Mouse (Mus musculus) heart, adult 8-10 months (tissue): ENCODE data around the gene Cgas. TPM values are rescaled to one million over a fixed set of nuclear protein-coding genes. Genes with fewer than 3 reads are reported as not detected.
A peak's percentile ranks its signal among the peaks of the same experiment; 100 is the strongest.
"Not testable (repeated sequence)": the region's sequence is repeated elsewhere in the genome, so short reads cannot be mapped to it uniquely, and the experiment has no call there.

Source experiments
- DNase-seq: peaks from one replicate; pipeline ENCODE4 v3.0.0; 2022; ENCODE audit warnings: low spot score
- total RNA-seq, 4 experiments: library from RNA; stranded (reverse); gene quantifications; 2 replicates each; pipeline ENCODE4 v1.2.4; 2022

Gene Cgas
- total RNA-seq, result under 1 TPM; 0.16 to 0.44 (median 0.28) TPM

DNA sequence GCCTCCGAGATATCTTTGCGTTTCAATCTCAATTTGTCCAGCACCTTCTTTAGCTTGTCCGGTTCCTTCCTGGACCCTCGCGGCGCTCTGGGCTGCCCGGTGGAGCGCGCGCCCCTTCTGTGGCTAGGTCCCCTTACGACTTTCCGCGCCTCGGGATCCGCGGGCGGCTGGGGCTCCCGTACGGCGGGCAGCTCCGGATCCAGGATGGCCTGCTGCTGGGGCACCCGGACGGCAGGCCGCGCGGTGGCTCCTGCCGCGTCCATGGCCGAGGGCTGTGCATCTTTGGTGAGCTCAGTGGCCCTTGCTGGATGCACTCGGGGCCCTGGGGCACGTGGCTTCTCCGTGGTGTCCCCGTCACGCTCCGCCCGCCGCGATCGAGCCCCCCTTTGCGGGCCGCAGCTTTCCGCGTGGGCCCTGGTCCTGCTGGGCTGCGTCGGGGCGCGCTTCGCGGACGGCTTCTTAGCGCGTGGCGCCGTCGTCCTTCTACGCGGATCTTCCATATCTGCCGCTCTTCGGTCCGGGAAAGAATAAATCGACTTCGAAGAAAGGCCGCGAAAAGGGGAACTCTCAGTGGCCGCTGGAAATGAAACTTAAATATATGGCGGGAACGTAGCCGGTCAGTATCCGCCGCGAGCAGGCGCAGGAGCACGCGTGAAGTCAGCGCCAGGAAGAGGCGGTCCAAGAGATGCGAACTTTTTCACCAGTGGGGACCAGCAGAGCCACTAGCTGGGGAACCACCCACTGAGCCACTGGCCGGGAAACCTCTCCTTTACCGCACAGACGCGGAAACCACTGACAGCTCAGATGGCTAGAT, at the start of gene Cgas:
Gene Cgas (minus strand): TSS at position 659 of the 814 bp plus-strand sequence.
- peak; percentile 82 for DNase-seq

DNA sequence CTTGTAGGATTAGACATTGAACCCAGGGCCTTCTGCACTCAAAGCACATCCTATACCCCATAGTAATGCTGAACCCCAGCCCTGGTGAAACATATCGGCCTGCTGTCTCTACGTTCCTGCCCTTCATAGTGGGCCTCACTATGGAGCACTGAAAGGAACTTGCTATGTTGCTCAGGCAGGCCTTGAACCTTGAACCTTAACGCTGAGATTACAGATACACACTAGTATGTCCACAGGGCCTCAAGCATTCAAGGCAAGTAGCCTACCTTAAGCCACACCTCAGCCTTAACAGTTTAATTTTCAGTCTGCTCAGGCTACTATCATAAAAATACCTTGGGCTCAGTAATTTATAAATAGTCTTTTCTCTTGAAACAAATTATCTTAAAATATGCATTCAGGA, 49.2 kb upstream of the Cgas start:
- no peak for DNase-seq

DNA sequence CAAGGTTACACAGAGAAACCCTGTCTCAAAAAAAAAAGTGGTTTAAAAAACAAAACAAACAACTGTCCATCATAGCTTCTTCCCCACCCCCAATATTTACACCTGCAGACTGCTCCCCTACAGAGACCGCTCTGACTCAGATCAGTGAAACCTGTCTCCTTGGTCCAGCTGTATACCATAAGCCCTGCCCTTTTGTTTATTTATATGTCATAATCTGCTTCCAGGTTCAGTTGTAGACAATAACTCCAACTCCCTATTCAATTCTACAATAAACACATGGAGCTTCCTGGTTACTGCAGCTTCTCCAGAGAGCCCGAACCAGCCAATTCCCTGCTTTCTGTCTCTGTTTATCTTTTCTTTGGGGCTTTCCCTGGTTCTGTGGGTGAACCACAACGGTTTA, 48.1 kb upstream of the Cgas start:
- DNase-seq, result no peak

DNA sequence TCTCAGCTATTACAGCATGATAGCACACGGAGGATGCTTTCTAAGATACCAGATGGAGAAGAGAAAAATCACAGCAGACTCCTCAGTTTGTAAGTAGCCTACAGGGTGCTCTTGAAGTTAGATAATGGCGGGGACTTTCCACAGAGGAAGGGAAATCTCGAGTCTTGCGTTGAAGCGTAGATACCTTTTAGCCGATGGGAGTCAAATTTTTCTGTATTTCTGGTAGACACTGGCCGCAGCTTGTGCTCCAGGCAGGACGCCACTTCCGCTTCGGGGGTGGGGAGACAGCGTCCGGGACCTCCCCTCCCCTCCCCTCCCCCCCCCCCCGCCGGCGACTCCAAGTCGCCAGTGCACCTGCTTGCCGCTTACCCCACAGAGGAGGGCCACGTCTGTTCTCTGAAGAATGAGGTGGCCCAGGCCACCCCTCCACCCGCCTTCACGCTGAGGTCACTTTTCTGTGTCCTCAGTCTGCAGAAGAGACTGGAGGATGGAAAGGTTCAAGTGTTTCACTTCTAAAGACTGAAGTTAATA, 45.9 kb upstream of the Cgas start, which contains the start of gene Eef1a1:
Gene Eef1a1 (minus strand): TSS at position 262 of the 531 bp plus-strand sequence.
- peak; percentile 59 for DNase-seq

DNA sequence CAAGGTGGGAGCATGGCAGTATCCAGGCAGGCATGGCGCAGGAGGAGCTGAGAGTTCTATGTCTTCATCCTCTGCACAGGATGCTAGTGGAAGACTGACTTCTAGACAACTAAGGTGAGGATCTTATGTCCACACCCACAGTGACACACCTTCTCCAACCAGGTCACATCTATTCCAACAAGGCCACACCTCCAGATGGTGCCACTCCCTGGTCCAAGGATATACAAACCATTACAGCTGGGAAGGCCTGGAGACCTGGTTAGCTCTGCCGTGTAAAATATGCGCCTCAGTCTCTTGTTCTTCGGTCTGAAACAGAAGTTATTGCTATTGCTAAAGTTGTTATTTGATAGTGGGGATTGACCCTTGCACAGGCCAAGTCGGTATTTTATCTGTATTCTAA, 45.0 kb upstream of the Cgas start:
- DNase-seq, result not testable (repeated sequence)

DNA sequence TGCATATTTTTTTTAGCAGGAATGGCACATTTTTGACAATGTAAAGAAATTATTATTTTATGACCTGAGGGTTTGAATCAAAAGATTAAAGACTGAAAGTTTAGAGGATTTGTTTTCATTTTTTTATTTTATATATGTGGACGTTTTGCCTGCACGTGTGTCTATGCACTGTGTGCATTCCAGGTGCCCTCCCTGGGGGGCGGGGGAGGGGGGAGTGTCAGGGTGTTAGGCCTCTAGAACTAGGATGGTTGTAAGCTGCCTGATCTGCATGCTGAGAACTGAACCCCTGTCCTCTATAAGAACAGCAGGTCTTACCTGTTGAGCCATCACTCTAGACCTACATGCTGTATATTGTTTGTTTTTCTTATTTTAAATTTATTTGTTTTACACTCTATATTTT, 41.6 kb upstream of the Cgas start:
- no peak for DNase-seq

DNA sequence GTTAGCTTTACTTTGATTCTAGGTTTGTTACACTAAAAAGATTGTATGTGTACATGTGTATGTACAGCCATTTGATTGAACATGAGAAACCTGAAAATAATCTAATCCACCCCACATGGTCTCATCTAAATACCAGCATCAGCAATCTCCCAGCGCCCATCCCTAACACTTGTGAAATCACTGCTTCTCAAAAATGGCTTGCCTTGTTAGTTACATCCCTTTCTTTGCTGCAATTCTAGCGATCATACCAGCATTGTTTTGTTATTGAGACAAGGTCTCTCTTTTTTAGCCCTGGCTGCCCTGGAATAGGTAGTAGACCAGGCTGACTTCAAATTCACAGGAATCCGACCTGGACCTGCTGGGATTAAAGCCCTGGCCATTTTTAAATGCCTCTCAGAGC, 39.3 kb upstream of the Cgas start:
- no peak for DNase-seq

DNA sequence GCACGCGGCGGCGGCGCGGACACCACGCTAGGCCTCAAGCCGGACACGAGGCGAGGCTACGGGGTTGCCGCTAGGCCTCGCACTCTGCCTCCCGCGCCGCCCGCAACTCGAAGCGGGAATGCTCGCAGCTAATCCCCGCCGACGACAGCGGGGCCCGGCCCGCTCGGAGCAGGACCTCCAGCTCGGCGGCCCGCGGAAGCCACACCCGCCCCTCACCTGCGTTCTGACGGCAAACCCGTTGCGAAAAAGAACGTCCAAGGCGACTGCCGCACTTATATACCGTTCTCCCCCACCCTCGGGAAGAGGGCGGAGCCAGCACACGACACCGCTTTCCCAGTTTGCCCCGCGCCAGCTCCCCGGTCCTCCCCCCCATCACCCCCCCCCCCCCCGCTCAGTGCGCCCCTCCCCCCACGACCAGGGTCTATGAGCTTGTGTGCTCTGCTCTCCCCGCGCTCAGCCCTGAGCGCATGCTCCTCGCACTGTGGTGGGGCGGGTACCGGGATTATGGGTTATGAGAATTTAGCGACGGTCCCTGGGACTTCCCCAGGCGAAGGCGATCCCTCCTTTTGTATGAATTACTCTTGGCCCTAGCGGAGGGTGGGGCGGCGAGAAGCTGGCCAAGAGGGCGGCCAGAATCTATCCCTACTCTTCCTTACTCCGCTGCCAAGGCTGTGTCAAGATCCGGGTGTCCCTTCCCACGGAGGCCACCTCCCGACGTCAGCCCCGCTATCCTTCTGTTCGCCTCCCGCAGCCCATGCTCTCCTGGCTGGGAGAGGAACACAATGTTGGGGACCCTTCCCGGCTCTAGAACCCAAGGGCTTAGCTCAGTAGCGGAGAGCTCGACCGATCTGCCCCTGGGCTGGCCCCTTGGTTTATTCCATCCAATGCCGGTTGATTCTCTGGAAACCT, 38.6 kb upstream of the Cgas start:
- peak; percentile 96 for DNase-seq

DNA sequence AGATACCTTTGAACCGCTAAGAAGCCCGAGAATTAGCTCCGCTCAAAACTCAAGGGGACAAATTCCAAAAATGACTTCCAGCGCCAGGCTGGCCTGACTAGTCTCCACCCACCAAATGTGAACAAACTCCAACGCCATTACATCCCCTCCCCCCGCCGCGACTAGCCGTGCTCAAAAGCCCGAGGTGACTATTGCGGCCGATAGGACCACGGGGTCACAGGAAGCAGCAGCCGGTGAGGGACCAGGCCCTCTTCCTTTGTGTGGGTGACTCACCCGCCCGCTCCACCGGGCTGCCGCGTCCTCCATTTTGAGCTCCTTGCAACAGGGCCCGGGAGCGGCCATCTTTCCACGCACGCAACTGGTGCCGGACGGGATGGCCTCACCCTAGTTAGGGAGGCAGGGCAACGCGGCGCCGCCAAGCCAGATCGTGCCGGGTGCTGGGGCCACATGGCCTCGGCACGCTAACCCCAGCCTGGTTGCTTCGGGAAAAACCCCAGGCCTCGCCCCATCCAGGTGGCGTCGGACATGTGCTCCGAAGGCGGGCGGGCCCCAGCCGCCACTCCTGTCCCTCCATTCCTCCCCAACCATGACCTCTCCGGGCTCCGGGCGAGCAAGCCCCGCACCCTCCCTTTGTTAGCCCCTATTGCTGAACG, 37.8 kb upstream of the Cgas start:
- peak; percentile 57 for DNase-seq

DNA sequence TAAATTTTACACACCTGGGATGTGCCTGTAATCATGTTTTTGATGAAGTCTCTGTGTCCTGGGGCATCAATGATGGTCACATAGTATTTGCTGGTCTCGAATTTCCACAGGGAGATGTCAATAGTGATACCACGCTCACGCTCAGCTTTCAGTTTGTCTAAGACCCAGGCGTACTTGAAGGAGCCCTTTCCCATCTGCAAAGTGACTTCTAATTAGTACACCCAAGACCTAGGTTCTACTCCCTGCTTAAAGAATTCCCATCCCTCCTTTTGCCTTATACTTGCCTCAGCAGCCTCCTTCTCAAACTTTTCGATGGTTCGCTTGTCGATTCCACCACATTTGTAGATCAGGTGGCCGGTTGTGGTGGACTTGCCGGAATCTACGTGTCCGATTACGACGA, 37.2 kb upstream of the Cgas start:
- DNase-seq, result not testable (repeated sequence)

DNA sequence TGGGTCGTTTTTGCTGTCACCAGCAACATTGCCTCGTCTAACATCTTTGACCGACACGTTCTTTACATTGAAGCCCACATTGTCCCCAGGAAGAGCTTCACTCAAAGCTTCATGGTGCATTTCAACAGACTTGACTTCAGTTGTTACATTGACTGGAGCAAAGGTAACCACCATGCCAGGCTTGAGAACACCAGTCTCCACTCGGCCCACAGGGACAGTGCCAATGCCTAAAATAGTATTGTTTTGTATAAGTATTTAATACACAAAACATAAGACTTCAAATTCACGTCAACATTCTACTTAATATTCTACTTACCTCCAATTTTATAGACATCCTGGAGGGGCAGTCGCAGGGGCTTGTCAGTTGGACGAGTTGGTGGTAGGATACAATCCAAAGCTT, 36.3 kb upstream of the Cgas start:
- DNase-seq, result not testable (repeated sequence)

DNA sequence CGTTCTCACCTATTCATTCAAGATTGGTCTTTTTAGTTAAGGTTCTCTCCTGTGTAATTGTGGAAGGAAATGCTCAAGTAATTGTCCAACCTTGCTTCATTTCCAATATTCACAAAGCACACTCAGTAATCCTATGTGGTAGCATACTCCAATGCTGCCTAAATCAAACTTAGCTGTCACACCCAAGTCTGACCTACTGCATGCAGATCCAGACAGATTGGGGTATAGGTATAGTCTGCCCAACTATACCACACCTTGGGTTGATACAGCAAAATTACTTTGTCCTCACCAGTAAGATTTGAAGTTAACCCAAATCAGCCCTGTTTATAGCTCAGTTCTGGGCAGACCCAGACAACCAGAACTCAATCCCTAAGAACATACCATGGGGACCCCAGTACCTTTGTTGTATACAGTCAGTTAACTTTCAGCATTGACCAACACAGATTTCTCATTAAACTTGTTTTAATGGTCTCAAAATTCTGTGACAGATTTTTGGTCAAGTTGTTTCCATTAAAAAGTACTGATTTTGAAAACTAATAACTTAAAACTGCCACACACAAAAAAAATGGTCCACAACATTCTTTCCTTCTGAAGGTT, 35.1 kb upstream of the Cgas start:
- not testable (repeated sequence) for DNase-seq

DNA sequence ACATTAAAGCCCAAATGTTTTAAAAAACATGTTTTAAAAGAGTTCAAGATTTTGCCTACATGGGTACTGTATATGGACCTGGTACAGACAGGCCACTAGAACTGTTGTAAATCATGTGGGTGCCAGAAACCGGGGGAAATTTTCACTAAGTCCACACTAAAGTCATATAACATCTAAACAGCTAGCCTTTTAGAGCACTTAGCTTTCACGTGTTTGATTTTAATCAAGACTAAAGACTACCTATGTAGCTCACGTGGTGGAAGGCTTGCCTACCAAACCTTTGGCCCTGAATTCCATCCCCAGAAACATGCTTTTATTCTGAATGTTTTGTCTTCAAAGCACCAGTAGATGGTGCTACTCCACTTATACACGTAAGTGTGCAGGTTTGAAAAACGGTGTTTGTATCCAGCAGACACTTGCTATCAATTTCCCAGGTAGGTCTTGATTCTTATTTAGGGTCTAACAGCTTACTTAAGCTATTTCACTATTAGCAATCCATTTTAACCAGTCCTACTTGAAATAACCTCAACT, 34.0 kb upstream of the Cgas start:
- peak; percentile 21 for DNase-seq

DNA sequence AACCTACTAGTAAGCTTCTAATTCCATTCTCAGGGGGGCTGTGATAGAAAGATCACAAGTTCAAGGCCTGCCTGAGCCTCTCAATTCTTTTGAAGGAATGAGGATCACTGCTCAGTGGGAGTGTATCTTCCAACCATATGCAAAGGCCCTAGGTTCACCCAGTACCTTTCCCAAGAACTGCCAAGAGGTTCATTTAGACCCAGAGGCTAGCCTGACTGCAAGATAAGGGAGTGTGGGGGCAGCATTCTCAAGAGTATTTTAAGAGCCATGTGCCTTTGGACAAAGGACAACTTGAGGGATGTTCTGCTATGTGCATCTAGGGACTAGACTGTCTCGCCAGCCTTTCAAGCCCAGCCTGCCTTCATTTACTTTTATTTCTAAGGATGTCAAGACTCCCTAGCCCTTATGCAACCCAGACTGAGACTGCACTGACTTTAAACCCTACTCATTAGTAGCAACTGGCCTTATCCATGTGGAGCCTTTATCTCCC, 33.5 kb upstream of the Cgas start:
- DNase-seq, result no peak

DNA sequence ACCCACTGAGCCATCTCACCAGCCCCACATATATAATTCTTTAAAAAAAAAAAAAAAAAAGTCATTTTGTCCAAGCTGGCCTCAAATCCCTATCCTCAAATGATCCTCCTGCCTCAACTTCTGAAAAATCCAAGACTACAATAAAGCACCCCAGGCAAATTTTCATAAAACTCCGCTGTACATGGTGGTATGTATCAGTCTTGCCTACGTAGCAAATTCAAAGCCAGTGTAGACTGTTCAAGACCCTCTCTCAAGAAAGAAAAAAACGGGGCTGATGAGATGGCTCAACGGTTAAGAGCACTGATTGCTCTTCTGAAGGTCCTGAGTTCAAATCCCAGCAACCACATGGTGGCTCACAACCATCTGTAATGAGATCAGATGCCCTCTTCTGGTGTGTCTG, 32.8 kb upstream of the Cgas start:
- no peak for DNase-seq

DNA sequence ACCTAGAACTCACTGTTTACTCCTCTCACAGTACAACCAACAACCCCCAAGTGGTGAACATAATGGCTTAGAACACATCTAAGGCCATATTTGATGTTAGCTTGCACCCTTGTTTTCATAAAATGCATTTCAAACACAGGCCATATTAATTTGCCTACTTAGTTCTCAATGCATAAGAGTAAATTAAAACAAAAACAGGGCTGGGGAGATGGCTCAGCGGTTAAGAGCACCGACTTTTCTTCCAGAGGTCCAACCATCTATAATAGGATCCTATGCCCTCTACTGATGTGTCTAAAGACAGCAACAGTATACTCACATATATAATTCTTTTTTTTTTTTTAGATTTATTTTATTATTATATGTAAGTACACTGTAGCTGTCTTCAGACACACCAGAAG, 32.3 kb upstream of the Cgas start:
- no peak for DNase-seq

DNA sequence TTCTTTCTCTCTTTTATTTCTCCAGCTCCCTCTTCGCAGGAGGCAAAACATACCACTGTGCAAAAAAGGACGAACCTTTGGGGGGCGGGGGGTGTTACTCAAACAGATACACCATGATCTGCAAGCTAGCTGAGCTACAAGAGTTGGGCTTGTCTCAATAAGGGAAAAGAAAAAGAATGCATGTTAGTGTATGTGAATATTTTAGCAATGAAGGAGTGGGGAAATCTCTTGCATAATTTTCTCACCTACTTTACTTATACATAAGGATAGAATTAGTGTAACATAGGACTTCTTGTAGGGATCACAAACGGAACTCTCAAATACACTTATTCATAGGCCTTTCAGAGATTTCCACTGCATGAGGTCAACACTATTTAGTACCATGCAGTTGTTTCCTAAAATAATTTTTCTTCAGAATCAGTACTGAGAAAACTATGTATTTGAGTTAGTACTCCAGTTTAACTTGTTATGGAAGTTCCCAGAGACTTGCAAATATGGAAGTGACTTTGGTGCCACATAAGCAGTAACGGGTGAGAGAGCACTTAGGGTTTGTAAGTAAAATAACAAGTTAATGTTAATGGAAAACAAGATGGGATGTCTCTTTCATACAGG, 31.8 kb upstream of the Cgas start:
- DNase-seq, result no peak

DNA sequence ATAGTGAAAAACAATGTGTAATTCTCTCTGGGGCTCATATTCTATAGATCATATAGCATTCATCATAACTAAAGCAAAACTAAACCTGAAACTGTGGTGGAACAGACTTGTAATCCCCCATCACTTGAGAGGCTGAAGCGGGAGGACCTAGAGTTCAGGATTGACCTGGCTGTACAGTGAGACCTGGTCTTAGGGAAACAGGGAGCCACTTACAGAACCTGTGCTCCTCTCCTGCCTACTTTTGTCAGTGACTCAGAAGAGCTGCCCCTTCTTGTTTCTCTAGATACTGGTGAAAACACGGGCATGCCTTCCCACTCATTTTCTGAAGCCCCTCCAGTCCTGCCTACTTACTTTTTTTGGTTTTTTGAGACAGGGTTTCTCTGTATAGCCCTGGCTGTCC, 31.2 kb upstream of the Cgas start:
- DNase-seq, result no peak

DNA sequence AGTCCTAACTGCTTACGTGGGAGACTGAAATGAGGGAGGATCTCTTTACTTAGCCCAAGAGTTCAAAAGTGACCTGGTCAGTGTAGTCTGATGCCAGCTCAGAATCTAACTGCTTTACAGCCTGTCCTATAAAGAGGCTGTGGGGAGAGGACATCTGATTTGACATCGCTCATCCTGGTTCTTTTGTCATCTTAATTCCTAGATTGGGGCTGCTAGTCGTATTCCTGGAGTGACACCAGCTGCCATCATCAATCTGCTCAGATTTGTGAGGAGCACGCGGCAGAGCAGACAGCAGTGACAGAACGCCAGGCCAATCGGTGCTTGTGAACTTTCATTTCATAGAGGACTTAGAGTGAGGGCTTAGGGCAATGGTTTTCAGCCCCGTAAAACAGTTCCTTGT, 30.6 kb upstream of the Cgas start:
- no peak for DNase-seq

DNA sequence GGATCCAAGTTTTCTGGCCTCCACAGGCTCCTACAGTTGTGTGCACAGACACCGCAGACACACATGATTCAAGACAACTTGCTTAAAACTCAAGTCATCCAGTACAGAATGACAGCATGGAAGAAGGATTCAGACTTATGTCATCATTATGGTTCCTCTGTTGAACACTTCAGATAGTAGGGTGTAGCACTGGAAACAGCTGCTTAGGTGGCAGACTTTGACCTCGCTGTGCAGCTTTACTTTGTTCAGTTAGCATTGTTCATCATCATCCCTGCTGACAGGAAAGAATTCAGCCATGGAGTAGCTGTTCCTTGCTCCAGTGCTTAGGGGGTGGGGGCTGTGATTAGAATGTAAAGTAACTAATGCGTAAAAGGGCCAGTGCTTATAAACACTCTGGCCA, 22.7 kb upstream of the Cgas start:
- no peak for DNase-seq

DNA sequence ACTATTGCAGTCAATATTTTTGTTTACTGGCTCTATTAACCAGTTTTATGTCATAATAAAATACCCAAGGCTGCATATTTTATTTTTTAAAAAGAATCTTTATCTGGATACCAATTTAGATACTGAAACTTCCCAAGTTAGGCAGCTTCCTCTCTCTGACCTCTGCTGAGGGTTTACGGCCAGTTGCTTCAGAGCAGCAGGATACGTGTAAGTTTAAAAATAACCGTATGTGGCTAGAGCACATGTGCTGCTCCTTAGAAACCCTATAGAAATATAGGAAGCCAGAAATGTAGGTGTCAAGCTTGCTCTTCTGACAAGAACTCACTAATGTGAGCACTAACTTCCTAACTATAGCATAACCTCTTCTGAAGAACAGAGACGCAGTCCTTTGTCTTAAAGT, 20.3 kb upstream of the Cgas start:
- DNase-seq, result no peak
